Mouse (Mus musculus) liver, embryonic 13.5 days (tissue): ENCODE data around the gene Pafah2. TPM values are rescaled to one million over a fixed set of nuclear protein-coding genes. Genes with fewer than 3 reads are reported as not detected.
"Not testable (repeated sequence)": the region's sequence is repeated elsewhere in the genome, so short reads cannot be mapped to it uniquely, and the experiment has no call there.

Experiments
- ATAC-seq: fragments of 200-750 bp; cut with Nextera tagmentation; 2 replicates; pipeline ENCODE4 v1.8.0; 2017; ENCODE audit warnings: low read depth, mild to moderate bottlenecking, moderate number of reproducible peaks, moderate library complexity
- DNase-seq: peaks from one replicate; pipeline ENCODE4 v3.0.0; 2022
- H3K27ac ChIP-seq: fragments of 300-500 bp; sonication (generic); 2 replicates; pipeline ENCODE4 v1.5.1; 2015; ENCODE audit warnings: moderate library complexity, mild to moderate bottlenecking, inconsistent platforms
- H3K27me3 ChIP-seq: fragments of 300-500 bp; sonication (generic); 2 replicates; pipeline ENCODE4 v1.6.1; 2015; ENCODE audit warnings: mild to moderate bottlenecking, inconsistent platforms
- H3K36me3 ChIP-seq: fragments of 300-500 bp; sonication (generic); 2 replicates; pipeline ENCODE4 v1.6.1; 2015; ENCODE audit warnings: mild to moderate bottlenecking, inconsistent platforms
- H3K4me1 ChIP-seq: fragments of 300-500 bp; sonication (generic); replicated peaks from 2 replicates; pipeline ENCODE4 v1.6.1; 2015; ENCODE audit warnings: inconsistent platforms
- H3K4me2 ChIP-seq: fragments of 300-500 bp; sonication (generic); 2 replicates; pipeline ENCODE4 v1.6.1; 2015; ENCODE audit warnings: inconsistent platforms, mild to moderate bottlenecking, moderate library complexity
- H3K4me3 ChIP-seq: fragments of 300-500 bp; sonication (generic); replicated peaks from 2 replicates; pipeline ENCODE4 v1.5.1; 2015; ENCODE audit warnings: mild to moderate bottlenecking, inconsistent platforms
- H3K9ac ChIP-seq: fragments of 300-500 bp; sonication (generic); 2 replicates; pipeline ENCODE4 v1.6.1; 2015; ENCODE audit warnings: mild to moderate bottlenecking, inconsistent platforms
- H3K9me3 ChIP-seq: fragments of 300-500 bp; sonication (generic); replicated peaks from 2 replicates; pipeline ENCODE4 v1.6.1; 2016; ENCODE audit warnings: inconsistent platforms
- WGBS: fragments of 180-500 bp; shearing (Covaris S2); methylation state at CpG from one replicate; pipeline ENCODE4 v1.1.7; 2015; ENCODE audit not compliant: insufficient replicate concordance; 5-methylcytosine and 5-hydroxymethylcytosine counted together
- polyA plus RNA-seq: library from polyadenylated mRNA; unstranded; fragments of >200 nt; fragmentation: Nextera tagmentation; extraction: Ambion mirVana; gene quantifications from 2 replicates; pipeline ENCODE4 v1.2.1, GENCODE M21; 2015

Pafah2 gene
- polyA plus RNA-seq, 1 experiment from 2014 or later, result 3.7 TPM

- no peak for DNase-seq
- ATAC-seq, result no peak
- Histone ChIP-seq H3K4me3 (no peak overlapping the region), H3K4me1 (peaks cover 20% of the 10 kb centered on the region), H3K27ac (no peak overlapping the region), H3K9ac (no peak overlapping the region), H3K4me2 (no peak overlapping the region), H3K9me3 (no peaks in the 10 kb centered on the region), H3K27me3 (peaks cover 47% of the 10 kb centered on the region), H3K36me3 (no peaks in the 10 kb centered on the region)
- 15% methylated on average over 1 of the region's 1 CpGs for WGBS
Measured at GRCm38 (mm10) chr4:134374306-134374705, 21.8 kb upstream of the Pafah2 start.

GRCm38 (mm10) chr4:134378089-134378615, 18.0 kb upstream of the Pafah2 start:
- no peaks in the 10 kb centered on the region for H3K36me3 ChIP-seq
- no peaks in the 10 kb centered on the region for H3K4me1 ChIP-seq
- no peak overlapping the region for H3K4me3 ChIP-seq
- ATAC-seq (no peak), DNase-seq (no peak)
- 38% methylated on average over 10 of the region's 10 CpGs for WGBS
- H3K27ac ChIP-seq, result no peak overlapping the region
- H3K4me2 ChIP-seq, result no peak overlapping the region
- H3K27me3 ChIP-seq, result peaks cover 9% of the 10 kb centered on the region
- no peak overlapping the region for H3K9ac ChIP-seq
- no peaks in the 10 kb centered on the region for H3K9me3 ChIP-seq

DNA sequence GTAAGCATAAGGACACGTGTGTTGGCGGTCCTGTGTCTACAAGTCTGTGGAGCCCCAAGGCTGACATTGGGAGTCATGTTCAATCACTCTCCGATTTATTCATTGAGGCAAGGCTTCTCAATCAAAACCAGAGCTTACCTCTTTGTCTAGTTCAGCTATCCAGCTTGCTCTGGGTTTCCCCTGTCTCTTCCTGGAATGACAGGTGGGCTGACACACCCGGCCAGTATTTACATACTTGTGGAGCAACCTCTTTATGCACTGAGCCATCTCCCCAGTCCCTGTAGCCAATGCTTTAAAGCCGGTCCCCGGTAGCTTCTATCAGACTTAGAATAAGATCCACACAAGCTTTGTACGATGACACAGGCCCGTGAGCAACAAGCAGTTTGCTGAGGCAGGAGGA, 16.6 kb upstream of the Pafah2 start:
- no peak for DNase-seq
- no peaks in the 10 kb centered on the region for H3K9me3 ChIP-seq
- H3K4me1 ChIP-seq, result no peaks in the 10 kb centered on the region
- H3K4me3 ChIP-seq, result no peak overlapping the region
- 67% methylated on average over 8 of the region's 8 CpGs for WGBS
- no peak for ATAC-seq
- no peak overlapping the region for H3K27ac ChIP-seq
- no peaks in the 10 kb centered on the region for H3K36me3 ChIP-seq
- H3K9ac ChIP-seq, result no peak overlapping the region
- H3K4me2 ChIP-seq, result no peak overlapping the region
- 0 out of 2 replicates have a peak, but pooled peaks cover 3% of the 10 kb centered on the region for H3K27me3 ChIP-seq

GRCm38 (mm10) chr4:134383750-134384149, 12.4 kb upstream of the Pafah2 start, which contains the start of gene Extl1:
Extl1 (minus strand) TSS chr4:134383850.
- not testable (repeated sequence) for H3K9ac ChIP-seq, ATAC-seq, H3K27me3 ChIP-seq, H3K9me3 ChIP-seq, H3K36me3 ChIP-seq, H3K4me1 ChIP-seq, DNase-seq, H3K4me2 ChIP-seq, H3K27ac ChIP-seq, H3K4me3 ChIP-seq
- whole genome bisulfite sequencing, result 90% methylated on average over 2 of the region's 6 CpGs

DNA sequence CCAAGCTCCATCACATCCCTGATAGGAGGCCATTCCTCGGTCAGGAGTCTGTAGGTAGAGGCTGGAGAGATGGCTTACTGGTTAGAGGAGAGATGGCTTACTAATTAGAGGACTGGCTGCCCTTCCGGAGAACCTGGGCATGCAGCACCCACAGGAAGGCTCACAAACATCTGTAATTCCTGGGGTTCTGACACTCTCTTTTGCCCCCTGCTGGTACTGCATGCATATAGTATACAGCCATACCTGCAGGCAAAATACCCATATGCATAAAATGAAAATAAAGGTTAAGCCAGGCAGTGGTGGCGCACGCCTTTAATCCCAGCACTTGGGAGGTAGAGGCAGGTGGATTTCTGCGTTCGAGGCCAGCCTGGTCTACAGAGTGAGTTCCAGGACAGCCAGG, 8.9 kb upstream of the Pafah2 start:
- ATAC-seq, result no peak
- no peaks in the 10 kb centered on the region for H3K4me1 ChIP-seq
- no peak overlapping the region for H3K4me3 ChIP-seq
- H3K36me3 ChIP-seq, result no peaks in the 10 kb centered on the region
- H3K4me2 ChIP-seq, result no peak overlapping the region
- no peak for DNase-seq
- H3K9ac ChIP-seq, result no peak overlapping the region
- WGBS, result 61% methylated on average over 6 of the region's 6 CpGs
- H3K27ac ChIP-seq, result no peak overlapping the region
- peaks cover 13% of the 10 kb centered on the region for H3K9me3 ChIP-seq
- H3K27me3 ChIP-seq, result no peaks in the 10 kb centered on the region

DNA sequence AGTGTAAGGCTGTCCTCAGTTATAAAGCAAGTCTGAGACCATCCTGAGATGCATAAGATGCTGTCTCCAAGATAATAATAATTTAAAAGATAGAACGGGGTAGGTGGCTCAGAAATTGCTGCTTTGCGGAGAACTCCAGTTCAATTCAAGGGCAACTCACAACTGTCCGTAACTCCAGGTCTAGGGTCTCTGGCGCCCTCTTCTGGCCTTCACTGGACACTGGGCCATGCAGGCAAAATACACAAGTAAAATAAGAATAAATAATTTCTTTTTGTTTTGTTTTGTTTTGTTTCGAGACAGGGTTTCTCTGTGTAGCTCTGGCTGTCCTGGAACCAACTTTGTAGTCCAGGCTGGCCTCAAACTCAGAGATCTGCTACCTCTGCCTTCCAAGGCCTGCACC, 7.7 kb upstream of the Pafah2 start:
- H3K4me3 ChIP-seq, result no peak overlapping the region
- peak; percentile 41 for DNase-seq

DNA sequence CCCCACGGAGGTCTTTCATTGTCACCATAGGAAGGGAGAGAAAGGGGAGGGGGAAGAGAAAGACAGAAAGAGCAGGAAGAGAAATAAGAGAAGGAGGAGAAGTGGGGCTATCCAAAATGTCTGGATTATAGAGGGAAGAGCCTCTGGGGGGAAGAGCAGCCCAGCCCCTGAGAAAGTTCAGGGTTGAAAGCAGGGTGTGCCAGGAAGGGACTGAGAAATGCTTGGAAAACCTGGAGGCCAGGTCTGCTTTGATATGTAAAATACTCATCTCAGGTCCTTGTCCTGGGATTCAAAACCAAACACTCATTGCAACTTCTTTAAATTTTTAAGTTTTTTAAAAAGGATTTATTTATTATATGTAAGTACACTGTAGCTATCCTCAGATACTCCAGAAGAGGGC, 4.5 kb upstream of the Pafah2 start:
- no peak for ATAC-seq
- DNase-seq, result no peak
- Histone ChIP-seq H3K4me3 (no peak overlapping the region), H3K9me3 (peaks cover 13% of the 10 kb centered on the region), H3K27me3 (no peaks in the 10 kb centered on the region), H3K27ac (no peak overlapping the region), H3K4me2 (no peak overlapping the region), H3K4me1 (peaks cover 7% of the 10 kb centered on the region), H3K9ac (no peak overlapping the region), H3K36me3 (no peaks in the 10 kb centered on the region)
- 80% methylated on average over 1 of the region's 1 CpGs for WGBS

More for the DNA sequence above, 7.7 kb upstream of the Pafah2 start:
- no peak overlapping the region for H3K4me2 ChIP-seq
- WGBS, result 11% methylated on average over 5 of the region's 5 CpGs
- no peaks in the 10 kb centered on the region for H3K36me3 ChIP-seq
- H3K9ac ChIP-seq, result no peak overlapping the region
- H3K27me3 ChIP-seq, result no peaks in the 10 kb centered on the region
- peaks cover 13% of the 10 kb centered on the region for H3K9me3 ChIP-seq
- no peak for ATAC-seq
- H3K4me1 ChIP-seq, result no peaks in the 10 kb centered on the region
- H3K27ac ChIP-seq, result no peak overlapping the region

DNA sequence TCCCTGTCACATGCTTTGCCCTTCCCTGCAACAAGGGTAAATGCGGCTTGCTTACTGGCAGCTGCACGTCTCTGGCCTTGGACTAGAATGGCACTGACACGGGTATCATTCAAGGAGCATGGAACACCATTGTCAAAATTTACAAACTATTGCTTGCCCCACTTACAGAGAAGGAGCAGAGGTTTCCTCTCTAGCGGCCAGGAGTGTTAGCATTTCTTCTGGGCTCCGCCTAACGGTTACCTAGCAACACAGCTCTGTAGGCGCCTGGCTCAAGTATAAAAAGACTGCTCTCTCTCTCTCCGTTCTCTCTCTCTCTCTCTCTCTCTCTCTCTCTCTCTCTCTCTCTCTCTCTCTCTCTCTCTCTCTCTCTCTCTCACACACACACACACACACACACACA, 3.5 kb upstream of the Pafah2 start:
- Histone ChIP-seq H3K9me3 (peaks cover 13% of the 10 kb centered on the region), H3K9ac (no peak overlapping the region), H3K36me3 (no peaks in the 10 kb centered on the region), H3K4me1 (peaks cover 14% of the 10 kb centered on the region), H3K27ac (no peak overlapping the region), H3K4me2 (no peak overlapping the region), H3K4me3 (no peak overlapping the region), H3K27me3 (no peaks in the 10 kb centered on the region)
- 22% methylated on average over 8 of the region's 8 CpGs for WGBS
- ATAC-seq (no peak), DNase-seq (no peak)

- WGBS, result 19% methylated on average over 12 of the region's 12 CpGs
- Histone ChIP-seq H3K4me3 (no peak overlapping the region), H3K4me2 (no peak overlapping the region), H3K9ac (no peak overlapping the region), H3K36me3 (no peaks in the 10 kb centered on the region), H3K27ac (no peak overlapping the region), H3K27me3 (no peaks in the 10 kb centered on the region), H3K4me1 (peaks cover 17% of the 10 kb centered on the region), H3K9me3 (peaks cover 13% of the 10 kb centered on the region)
- ATAC-seq, result no peak
- no peak for DNase-seq
Measured at GRCm38 (mm10) chr4:134393026-134393425, 3.1 kb upstream of the Pafah2 start.

DNA sequence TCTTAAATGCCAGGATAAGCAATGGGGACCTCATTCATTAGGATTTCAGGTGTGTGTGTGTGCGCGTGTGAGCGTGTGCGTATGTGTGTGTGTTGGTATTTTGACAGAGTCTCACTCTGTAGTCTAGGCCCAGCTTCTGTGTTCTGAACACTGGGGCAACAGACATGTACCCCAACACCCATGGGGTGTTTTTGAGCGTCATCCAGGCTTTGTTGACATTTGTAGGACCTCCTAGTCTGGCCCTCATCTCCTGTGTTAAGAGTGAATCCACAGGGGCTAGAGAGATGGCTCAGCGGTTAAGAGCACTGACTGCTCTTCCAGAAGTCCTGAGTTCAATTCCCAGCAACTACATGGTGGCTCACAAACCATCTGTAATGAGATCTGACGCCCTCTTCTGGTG, 978 bp upstream of the Pafah2 start:
- ATAC-seq (no peak), DNase-seq (no peak)
- H3K9ac ChIP-seq, result no peak overlapping the region
- peaks cover 22% of the 10 kb centered on the region for H3K4me1 ChIP-seq
- peaks cover 13% of the 10 kb centered on the region for H3K9me3 ChIP-seq
- no peak overlapping the region for H3K4me2 ChIP-seq
- H3K4me3 ChIP-seq, result no peak overlapping the region
- no peaks in the 10 kb centered on the region for H3K27me3 ChIP-seq
- no peaks in the 10 kb centered on the region for H3K36me3 ChIP-seq
- H3K27ac ChIP-seq, result no peak overlapping the region
- 83% methylated on average over 7 of the region's 7 CpGs for WGBS

DNA sequence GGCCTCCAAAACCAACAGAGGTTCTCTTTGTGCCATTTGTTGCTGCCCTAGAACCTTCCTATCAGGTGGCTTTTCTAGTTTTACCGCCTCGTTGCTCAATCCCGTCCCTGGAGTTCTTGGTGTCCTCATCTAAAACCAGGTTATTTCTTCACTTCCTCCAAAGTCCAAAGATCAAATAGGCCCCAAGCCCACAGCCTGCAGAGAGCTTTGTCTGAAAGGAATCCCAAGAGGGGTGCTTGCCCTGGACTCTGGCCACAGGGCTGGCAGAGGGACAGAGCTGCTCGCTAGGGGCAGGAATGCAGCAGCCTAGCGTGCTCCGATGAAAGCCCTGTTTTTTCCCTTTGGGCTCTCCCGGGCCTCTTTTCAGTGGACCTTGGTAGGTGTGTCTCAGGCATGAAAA, 1.0 kb downstream of the Pafah2 start:
- Histone ChIP-seq H3K4me1 (peaks cover 38% of the 10 kb centered on the region), H3K4me2 (peak overlapping the region; percentile 80), H3K27ac (peak overlapping the region; percentile 29; the same call in 1 of the 2 replicates), H3K9me3 (no peaks in the 10 kb centered on the region), H3K4me3 (peak overlapping the region; percentile 65), H3K27me3 (no peaks in the 10 kb centered on the region), H3K36me3 (no peaks in the 10 kb centered on the region), H3K9ac (peak overlapping the region; percentile 37; the same call in 1 of the 2 replicates)
- 34% methylated on average over 7 of the region's 7 CpGs for WGBS
- no peak for ATAC-seq
- DNase-seq, result no peak

DNA sequence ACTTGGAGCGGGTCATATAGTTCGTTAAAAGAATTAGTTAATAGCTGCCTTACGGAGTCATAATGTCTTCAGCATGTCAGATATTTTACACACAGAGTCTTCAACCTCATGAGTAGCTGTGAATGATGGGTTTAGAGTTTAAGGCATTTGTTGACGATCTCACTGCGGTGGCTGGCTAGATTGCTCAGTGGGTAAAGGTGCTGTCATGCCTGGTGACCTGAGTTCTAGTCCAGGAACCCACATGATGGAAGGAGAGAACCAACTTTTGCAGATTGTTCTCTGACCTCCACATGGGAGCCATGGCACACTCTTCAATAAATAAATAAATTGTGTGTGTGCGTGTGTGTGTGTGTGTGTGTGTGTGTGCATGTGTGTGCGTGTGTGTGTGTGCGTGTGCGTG, 1.6 kb downstream of the Pafah2 start:
- Histone ChIP-seq H3K4me1 (peaks cover 44% of the 10 kb centered on the region), H3K4me2 (peak overlapping the region; percentile 80; the same call in 1 of the 2 replicates), H3K9ac (no peak overlapping the region), H3K9me3 (no peaks in the 10 kb centered on the region), H3K27me3 (peaks cover 4% of the 10 kb centered on the region; the same call in 1 of the 2 replicates), H3K4me3 (no peak overlapping the region), H3K36me3 (no peaks in the 10 kb centered on the region), H3K27ac (no peak overlapping the region)
- no peak for DNase-seq
- no peak for ATAC-seq
- 85% methylated on average over 9 of the region's 9 CpGs for WGBS
